Mouse (Mus musculus) CH12.LX (cell line): ENCODE data around the gene Rcc1l. TPM values are rescaled to one million over a fixed set of nuclear protein-coding genes. Genes with fewer than 3 reads are reported as not detected.

ENCODE experiments used
- DNase-seq: peaks from one replicate; pipeline ENCODE4 v3.0.0-alpha.2; 2013; ENCODE audit errors: extremely low read depth
- H3K27ac ChIP-seq: 2 replicates; pipeline ENCODE4 v1.5.1; 2012; ENCODE audit warnings: low read depth, mild to moderate bottlenecking, control low read depth, moderate library complexity; ENCODE audit not compliant: insufficient read depth
- H3K27me3 ChIP-seq: replicated peaks from 2 replicates; pipeline ENCODE3; 2012; ENCODE audit warnings: inconsistent platforms
- H3K36me3 ChIP-seq, 2 experiments: replicated peaks in 1 of 2; 2 replicates each; pipeline versions ENCODE3 to v1.6.1; 2012; ENCODE audit warnings: inconsistent platforms in 1 of 2, low read length in 1 of 2, mild to moderate bottlenecking in 1 of 2, mixed read lengths in 1 of 2, moderate library complexity in 1 of 2; ENCODE audit not compliant: control insufficient read depth in 1 of 2, insufficient read depth in 1 of 2
- H3K4me1 ChIP-seq, 2 experiments: 2 replicates each; pipeline ENCODE4 v1.6.1; 2012; ENCODE audit warnings: inconsistent platforms in 1 of 2, moderate library complexity in 1 of 2; ENCODE audit not compliant: insufficient read depth in 2 of 2, control insufficient read depth in 1 of 2
- H3K4me2 ChIP-seq: 2 replicates; pipeline ENCODE4 v1.6.1; 2012; ENCODE audit warnings: low read depth, mild to moderate bottlenecking, control low read depth; ENCODE audit not compliant: poor library complexity, insufficient read depth, severe bottlenecking
- H3K4me3 ChIP-seq, 3 experiments: fragments of 150-350 bp in 1 of 3; sonication (generic) in 1 of 3; replicated peaks in 1 of 3; 2 replicates each; pipeline versions ENCODE3 to v1.5.1; 2011 to 2012; ENCODE audit warnings: low read depth in 2 of 3, low read length in 2 of 3, mild to moderate bottlenecking in 2 of 3, moderate library complexity in 2 of 3, control low read depth in 1 of 3, improper control_type of control experiment in 1 of 3, inconsistent platforms in 1 of 3, mixed read lengths in 1 of 3; ENCODE audit not compliant: poor library complexity in 1 of 3
- H3K79me2 ChIP-seq: replicated peaks from 2 replicates; pipeline ENCODE4 v1.6.1; 2012; ENCODE audit warnings: mild to moderate bottlenecking, moderate library complexity; ENCODE audit not compliant: control insufficient read depth, poor library complexity, insufficient read depth, severe bottlenecking; ENCODE audit errors: extremely low read depth
- H3K9ac ChIP-seq: 2 replicates; pipeline ENCODE4 v1.6.1; 2012; ENCODE audit warnings: low read depth, mild to moderate bottlenecking, control low read depth, moderate library complexity; ENCODE audit not compliant: insufficient read depth
- H3K9me3 ChIP-seq: replicated peaks from 2 replicates; pipeline ENCODE3; 2012; ENCODE audit warnings: low read length, inconsistent platforms, mixed read lengths
- BHLHE40 ChIP-seq: IDR thresholded peaks from 2 replicates; pipeline ENCODE4 v1.6.1; 2011; ENCODE audit warnings: mild to moderate bottlenecking, low read depth, low read length, improper control_type of control experiment
- CTCF ChIP-seq, 2 experiments: IDR thresholded peaks in 1 of 2; conservative IDR thresholded peaks in 1 of 2; 2 replicates each; pipeline ENCODE4 v1.5.1; 2011 to 2012; ENCODE audit warnings: low read depth in 2 of 2, low read length in 2 of 2, improper control_type of control experiment in 1 of 2, inconsistent platforms in 1 of 2, mild to moderate bottlenecking in 1 of 2, moderate library complexity in 1 of 2
- E2F4 ChIP-seq: IDR thresholded peaks from 2 replicates; pipeline ENCODE4 v1.6.1; 2011; ENCODE audit warnings: low read depth, low read length, improper control_type of control experiment; ENCODE audit not compliant: insufficient replicate concordance
- EP300 ChIP-seq: IDR thresholded peaks from 2 replicates; pipeline ENCODE4 v1.6.1; 2011; ENCODE audit warnings: low read length, improper control_type of control experiment
- GABPA ChIP-seq: IDR thresholded peaks from 2 replicates; pipeline ENCODE4 v1.6.1; 2012; ENCODE audit warnings: low read depth, low read length, improper control_type of control experiment, inconsistent platforms; ENCODE audit not compliant: insufficient replicate concordance
- JUN ChIP-seq: IDR thresholded peaks from 2 replicates; pipeline ENCODE4 v1.6.1; 2011; ENCODE audit warnings: low read depth, mild to moderate bottlenecking, low read length, improper control_type of control experiment, moderate library complexity; ENCODE audit not compliant: insufficient read depth
- JUND ChIP-seq: conservative IDR thresholded peaks from 2 replicates; pipeline ENCODE4 v1.6.1; 2011; ENCODE audit warnings: low read depth, low read length, improper control_type of control experiment
- MAFK ChIP-seq: IDR thresholded peaks from 2 replicates; pipeline ENCODE4 v1.6.1; 2011; ENCODE audit warnings: low read length, improper control_type of control experiment; ENCODE audit not compliant: insufficient replicate concordance
- MAZ ChIP-seq: IDR thresholded peaks from 2 replicates; pipeline ENCODE4 v1.6.1; 2012; ENCODE audit warnings: low read depth, mild to moderate bottlenecking, inconsistent platforms, low read length, improper control_type of control experiment, moderate library complexity
- MEF2A ChIP-seq: IDR thresholded peaks from 2 replicates; pipeline ENCODE4 v1.6.1; 2014; ENCODE audit warnings: low read depth, mild to moderate bottlenecking, inconsistent platforms, low read length, improper control_type of control experiment, borderline replicate concordance
- NRF1 ChIP-seq: IDR thresholded peaks from 2 replicates; pipeline ENCODE4 v1.6.1; 2014; ENCODE audit warnings: low read depth, mild to moderate bottlenecking, inconsistent platforms, low read length, improper control_type of control experiment, moderate library complexity
- PAX5 ChIP-seq: IDR thresholded peaks from 2 replicates; pipeline ENCODE4 v1.6.1; 2012; ENCODE audit warnings: low read length, inconsistent platforms, mixed read lengths
- POLR2A ChIP-seq: IDR thresholded peaks from 2 replicates; pipeline ENCODE4 v1.6.1; 2011; ENCODE audit warnings: low read depth, mild to moderate bottlenecking, improper control_type of control experiment, low read length
- SIN3A ChIP-seq: IDR thresholded peaks from 2 replicates; pipeline ENCODE4 v1.6.1; 2012; ENCODE audit warnings: low read length, improper control_type of control experiment, inconsistent platforms
- USF1 ChIP-seq: IDR thresholded peaks from 2 replicates; pipeline ENCODE4 v1.6.1; 2014; ENCODE audit warnings: low read depth, mild to moderate bottlenecking, inconsistent platforms, low read length, improper control_type of control experiment
- ZC3H11A ChIP-seq: IDR thresholded peaks from 2 replicates; pipeline ENCODE4 v1.6.1; 2012; ENCODE audit warnings: low read depth, mild to moderate bottlenecking, inconsistent platforms, low read length, improper control_type of control experiment
- ZKSCAN1 ChIP-seq: IDR thresholded peaks from 2 replicates; pipeline ENCODE4 v1.6.1; 2012; ENCODE audit warnings: low read depth, inconsistent platforms, low read length, improper control_type of control experiment, borderline replicate concordance
- dilution Hi-C: fragments of 300-500 bp; cut with MboI; formaldehyde crosslinking; loops from 2 replicates; pipeline ENCODE4 v1.14.3; 2020; ENCODE audit warnings: low sequenced_read_pairs; ENCODE audit not compliant: extremely low pct_unique_long_range_greater_than_20kb, extremely low pct_ligation_motif_present
- in situ Hi-C: fragments of 300-500 bp; cut with MboI; formaldehyde crosslinking; loops from 3 replicates; pipeline ENCODE4 v1.14.3; 2019; ENCODE audit warnings: low sequenced_read_pairs, low pct_ligation_motif_present, low pct_unique_long_range_greater_than_20kb, mixed read lengths
- polyA plus RNA-seq: library from polyadenylated mRNA; unstranded; fragments of >175 nt; gene quantifications from 2 replicates; pipeline ENCODE4 v1.2.1, GENCODE M21; 2012; ENCODE audit warnings: low read depth; ENCODE audit not compliant: insufficient read length
- total RNA-seq, 2 experiments: library from RNA; depleted of rRNA; stranded (reverse); fragments of 300-350 nt in 1 of 2; fragments of >200 nt in 1 of 2; gene quantifications; 2 replicates each; pipeline ENCODE4 v1.2.3; 2012 to 2014

Rcc1l gene
- total and polyA plus RNA-seq, 3 experiments = 24.6 to 42.7 (median 31.0) TPM

- Histone ChIP-seq H3K36me3 (peaks cover 55 to 72% of the 10 kb centered on the region in 2 experiments), H3K9ac (no peak overlapping the region), H3K4me1 (peaks cover 8 to 39% of the 10 kb centered on the region in 2 experiments), H3K9me3 (peaks cover 13% of the 10 kb centered on the region), H3K4me3 (no peak overlapping the region), H3K27ac (no peak overlapping the region), H3K4me2 (no peak overlapping the region), H3K27me3 (no peaks in the 10 kb centered on the region), H3K79me2 (no peaks in the 10 kb centered on the region)
- DNase-seq = no peak
- dilution Hi-C loops = no loop called here
- TF ChIP-seq E2F4 (no peak), SIN3A (no peak), ZC3H11A (no peak), ZKSCAN1 (no peak), MAZ (no peak), EP300 (no peak), JUND (no peak), USF1 (no peak), NRF1 (no peak), POLR2A (no peak), MAFK (no peak), PAX5 (no peak), JUN (no peak), MEF2A (no peak), BHLHE40 (no peak), GABPA (no peak), CTCF (conservative IDR thresholded peaks at IDR 0.05 in 1 of 2, IDR thresholded peaks at IDR 0.05 in 1 of 2; ENCODE audit: low read depth in 2 of 2, low read length in 2 of 2) (no peak)
- in situ Hi-C loops = no loop called here
These were observed 29.3 kb downstream of the Rcc1l start for GRCm38 (mm10) chr5:134147194-134147753.

GRCm38 (mm10) chr5:134144986-134145385, 31.6 kb downstream of the Rcc1l start:
- in situ Hi-C loops (no loop called here), dilution Hi-C loops (no loop called here)
- Histone ChIP-seq H3K4me1 (peaks cover 8 to 59% of the 10 kb centered on the region in 2 experiments), H3K79me2 (no peaks in the 10 kb centered on the region), H3K27ac (no peak overlapping the region), H3K4me2 (no peak overlapping the region), H3K9ac (no peak overlapping the region), H3K27me3 (no peaks in the 10 kb centered on the region), H3K9me3 (peaks cover 7% of the 10 kb centered on the region), H3K36me3 (peaks cover 32 to 50% of the 10 kb centered on the region in 2 experiments), H3K4me3 (no peak overlapping the region)
- no peak for DNase-seq
- no peak for TF ChIP-seq GABPA
- TF ChIP-seq CTCF (conservative IDR thresholded peaks at IDR 0.05 in 1 of 2, IDR thresholded peaks at IDR 0.05 in 1 of 2; ENCODE audit: low read depth in 2 of 2, low read length in 2 of 2) = peak in 1 of 2 experiments; percentile 17; a peak in 1 of 4 replicates
